Mouse (Mus musculus): ENCODE results near the gene Cdk6. TPM values are rescaled to one million over a fixed set of nuclear protein-coding genes. Genes with fewer than 3 reads are reported as not detected.
"Not testable (repeated sequence)": the region's sequence is repeated elsewhere in the genome, so short reads cannot be mapped to it uniquely, and the experiment has no call there.

Gene Cdk6
- polyA plus RNA-seq, 1 experiment from 2014 or later, result 11.8 TPM

DNA sequence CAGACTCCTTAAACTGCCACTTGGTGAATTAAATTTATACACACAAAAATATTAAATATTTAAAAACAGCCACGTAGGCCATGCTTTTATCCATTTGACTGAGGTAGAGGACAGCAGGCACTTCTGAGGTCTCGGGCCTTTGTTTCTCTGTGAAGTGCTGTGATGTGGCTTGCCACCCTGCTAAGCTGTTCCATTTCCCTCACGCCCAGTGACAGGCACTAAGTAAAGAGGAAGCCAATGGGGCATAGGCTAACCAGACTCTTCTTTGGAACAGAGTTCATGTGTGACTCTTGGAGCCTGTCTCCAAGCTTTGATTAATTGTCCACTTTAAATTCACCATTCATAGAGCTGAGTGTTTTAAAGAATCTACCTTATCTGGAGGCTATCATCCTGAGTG, 79.5 kb downstream of the Cdk6 start:
- Histone ChIP-seq H3K27me3 (ENCODE audit: control insufficient read depth, insufficient read depth, low read length) (no peaks in the 10 kb centered on the region), H3K4me3 (replicated peaks; ENCODE audit: low read length) (no peak overlapping the region), H3K4me2 (replicated peaks) (no peak overlapping the region), H3K36me3 (replicated peaks; ENCODE audit: control insufficient read depth, insufficient read depth) (no peaks in the 10 kb centered on the region), H3K9ac (no peak overlapping the region), H3K4me1 (replicated peaks; ENCODE audit: control insufficient read depth, insufficient read depth, low read length) (no peaks in the 10 kb centered on the region), H3K9me3 (ENCODE audit: control insufficient read depth, low read length) (no peaks in the 10 kb centered on the region), H3K27ac (no peak overlapping the region)
- 86% methylated on average over 3 of the region's 3 CpGs for WGBS
- ATAC-seq (ENCODE audit: low FRiP score) (no peak), DNase-seq (ENCODE audit: low spot score) (no peak)

- not testable (repeated sequence) for H3K4me1 ChIP-seq (replicated peaks; ENCODE audit: control insufficient read depth, insufficient read depth, low read length)
Measured at GRCm38 (mm10) chr5:3433131-3433700, 91.9 kb downstream of the Cdk6 start.

GRCm38 (mm10) chr5:3434105-3434504, 92.8 kb downstream of the Cdk6 start:
- H3K9me3 ChIP-seq (ENCODE audit: control insufficient read depth, low read length); DNase-seq (ENCODE audit: low spot score); ATAC-seq (ENCODE audit: low FRiP score); H3K4me1 ChIP-seq (replicated peaks; ENCODE audit: control insufficient read depth, insufficient read depth, low read length); H3K36me3 ChIP-seq (replicated peaks; ENCODE audit: control insufficient read depth, insufficient read depth); H3K27me3 ChIP-seq (ENCODE audit: control insufficient read depth, insufficient read depth, low read length); H3K4me2 ChIP-seq (replicated peaks); H3K4me3 ChIP-seq (replicated peaks; ENCODE audit: low read length); H3K9ac ChIP-seq; H3K27ac ChIP-seq: not testable (repeated sequence)
- 94% methylated on average over 5 of the region's 5 CpGs for WGBS

More at GRCm38 (mm10) chr5:3433131-3433700, 91.9 kb downstream of the Cdk6 start:
- not testable (repeated sequence) for H3K4me2 ChIP-seq (replicated peaks); H3K36me3 ChIP-seq (replicated peaks; ENCODE audit: control insufficient read depth, insufficient read depth); ATAC-seq (ENCODE audit: low FRiP score); H3K4me3 ChIP-seq (replicated peaks; ENCODE audit: low read length); H3K9me3 ChIP-seq (ENCODE audit: control insufficient read depth, low read length); H3K27ac ChIP-seq; DNase-seq (ENCODE audit: low spot score); H3K9ac ChIP-seq; H3K27me3 ChIP-seq (ENCODE audit: control insufficient read depth, insufficient read depth, low read length)
- 67% methylated on average over 19 of the region's 20 CpGs for WGBS

DNA sequence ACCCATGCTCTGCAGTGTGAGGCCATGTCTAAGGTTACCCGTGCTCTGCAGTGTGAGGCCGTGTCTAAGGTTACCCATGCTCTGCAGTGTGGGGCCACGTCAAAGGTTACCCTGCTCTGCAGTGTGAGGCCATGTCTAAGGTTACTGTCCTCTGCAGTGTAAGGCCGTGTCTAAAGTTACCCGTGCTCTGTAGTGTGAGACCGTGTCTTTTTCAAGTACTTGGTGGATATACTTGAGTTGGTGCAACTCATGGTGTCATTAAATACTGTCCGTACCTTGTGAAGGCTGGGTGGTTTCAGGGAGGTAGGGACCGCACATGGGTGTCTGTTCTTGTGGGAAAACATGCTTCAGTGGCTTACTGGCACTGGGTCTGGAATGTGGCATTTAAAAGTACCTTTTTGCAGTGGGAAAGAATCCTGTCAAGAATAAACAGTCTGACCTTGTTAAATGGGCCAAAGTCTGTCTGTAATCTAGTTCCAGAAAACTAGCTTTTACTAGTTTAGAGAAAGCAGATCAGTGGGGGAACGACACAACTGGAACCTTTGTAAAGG, 97.2 kb downstream of the Cdk6 start:
- H3K36me3 ChIP-seq (replicated peaks; ENCODE audit: control insufficient read depth, insufficient read depth); ATAC-seq (ENCODE audit: low FRiP score); H3K4me2 ChIP-seq (replicated peaks); H3K4me1 ChIP-seq (replicated peaks; ENCODE audit: control insufficient read depth, insufficient read depth, low read length); H3K9me3 ChIP-seq (ENCODE audit: control insufficient read depth, low read length); H3K9ac ChIP-seq; H3K27ac ChIP-seq; H3K27me3 ChIP-seq (ENCODE audit: control insufficient read depth, insufficient read depth, low read length); DNase-seq (ENCODE audit: low spot score); H3K4me3 ChIP-seq (replicated peaks; ENCODE audit: low read length): not testable (repeated sequence)
- 92% methylated on average over 9 of the region's 9 CpGs for WGBS

GRCm38 (mm10) chr5:3439386-3439785, 98.1 kb downstream of the Cdk6 start:
- H3K27me3 ChIP-seq (ENCODE audit: control insufficient read depth, insufficient read depth, low read length); H3K27ac ChIP-seq; H3K4me3 ChIP-seq (replicated peaks; ENCODE audit: low read length); H3K4me1 ChIP-seq (replicated peaks; ENCODE audit: control insufficient read depth, insufficient read depth, low read length); H3K9ac ChIP-seq; H3K36me3 ChIP-seq (replicated peaks; ENCODE audit: control insufficient read depth, insufficient read depth); DNase-seq (ENCODE audit: low spot score); ATAC-seq (ENCODE audit: low FRiP score); H3K9me3 ChIP-seq (ENCODE audit: control insufficient read depth, low read length); H3K4me2 ChIP-seq (replicated peaks): not testable (repeated sequence)
- 93% methylated on average over 6 of the region's 6 CpGs for WGBS

GRCm38 (mm10) chr5:3442524-3442923, 101.2 kb downstream of the Cdk6 start:
- H3K9me3 ChIP-seq (ENCODE audit: control insufficient read depth, low read length); DNase-seq (ENCODE audit: low spot score); H3K27me3 ChIP-seq (ENCODE audit: control insufficient read depth, insufficient read depth, low read length); H3K9ac ChIP-seq; H3K4me1 ChIP-seq (replicated peaks; ENCODE audit: control insufficient read depth, insufficient read depth, low read length); H3K4me3 ChIP-seq (replicated peaks; ENCODE audit: low read length); H3K27ac ChIP-seq; H3K36me3 ChIP-seq (replicated peaks; ENCODE audit: control insufficient read depth, insufficient read depth); H3K4me2 ChIP-seq (replicated peaks); ATAC-seq (ENCODE audit: low FRiP score): not testable (repeated sequence)
- WGBS, result 93% methylated on average over 3 of the region's 3 CpGs

DNA sequence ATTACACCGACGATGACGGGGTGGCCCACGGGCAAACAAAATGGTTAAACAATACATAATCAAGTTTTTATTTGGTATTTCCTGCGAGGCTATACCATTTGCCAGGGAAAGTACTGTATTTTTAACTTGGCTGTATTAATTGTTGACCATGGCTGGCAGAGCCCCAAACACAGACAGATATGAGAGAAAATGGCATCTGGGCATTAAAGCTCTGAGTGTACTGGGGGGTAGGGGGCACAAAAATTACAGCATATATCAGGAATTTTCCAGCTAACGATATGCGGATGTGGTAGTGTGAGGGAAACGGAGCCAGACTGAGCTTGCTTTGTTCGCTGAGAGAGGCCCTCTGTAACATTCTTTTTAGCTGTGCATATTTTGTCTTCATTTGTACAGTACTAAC, 109.9 kb downstream of the Cdk6 start:
- 35% methylated on average over 9 of the region's 9 CpGs for WGBS
- not testable (repeated sequence) for H3K27ac ChIP-seq; H3K27me3 ChIP-seq (ENCODE audit: control insufficient read depth, insufficient read depth, low read length); H3K4me3 ChIP-seq (replicated peaks; ENCODE audit: low read length); H3K36me3 ChIP-seq (replicated peaks; ENCODE audit: control insufficient read depth, insufficient read depth); ATAC-seq (ENCODE audit: low FRiP score); H3K9ac ChIP-seq; H3K4me2 ChIP-seq (replicated peaks); H3K4me1 ChIP-seq (replicated peaks; ENCODE audit: control insufficient read depth, insufficient read depth, low read length); H3K9me3 ChIP-seq (ENCODE audit: control insufficient read depth, low read length); DNase-seq (ENCODE audit: low spot score)

- DNase-seq (ENCODE audit: low spot score), result peak; percentile 23
- H3K9ac ChIP-seq; H3K27me3 ChIP-seq (ENCODE audit: control insufficient read depth, insufficient read depth, low read length); H3K4me2 ChIP-seq (replicated peaks); H3K9me3 ChIP-seq (ENCODE audit: control insufficient read depth, low read length); H3K4me1 ChIP-seq (replicated peaks; ENCODE audit: control insufficient read depth, insufficient read depth, low read length); H3K36me3 ChIP-seq (replicated peaks; ENCODE audit: control insufficient read depth, insufficient read depth); H3K4me3 ChIP-seq (replicated peaks; ENCODE audit: low read length); ATAC-seq (ENCODE audit: low FRiP score); H3K27ac ChIP-seq: not testable (repeated sequence)
- WGBS, result 3% methylated on average over 6 of the region's 6 CpGs
Measured at GRCm38 (mm10) chr5:3453946-3454345, 112.7 kb downstream of the Cdk6 start.

GRCm38 (mm10) chr5:3460907-3461306, 119.6 kb downstream of the Cdk6 start:
- Histone ChIP-seq H3K4me2 (replicated peaks) (no peak overlapping the region), H3K9ac (no peak overlapping the region), H3K36me3 (replicated peaks; ENCODE audit: control insufficient read depth, insufficient read depth) (no peaks in the 10 kb centered on the region), H3K27ac (no peak overlapping the region), H3K9me3 (ENCODE audit: control insufficient read depth, low read length) (no peaks in the 10 kb centered on the region), H3K4me3 (replicated peaks; ENCODE audit: low read length) (no peak overlapping the region), H3K4me1 (replicated peaks; ENCODE audit: control insufficient read depth, insufficient read depth, low read length) (no peaks in the 10 kb centered on the region), H3K27me3 (ENCODE audit: control insufficient read depth, insufficient read depth, low read length) (no peaks in the 10 kb centered on the region)
- WGBS, result 86% methylated on average over 9 of the region's 9 CpGs
- DNase-seq (ENCODE audit: low spot score) (no peak), ATAC-seq (ENCODE audit: low FRiP score) (no peak)

GRCm38 (mm10) chr5:3461401-3461800, 120.1 kb downstream of the Cdk6 start:
- Histone ChIP-seq H3K9me3 (ENCODE audit: control insufficient read depth, low read length) (no peaks in the 10 kb centered on the region), H3K4me1 (replicated peaks; ENCODE audit: control insufficient read depth, insufficient read depth, low read length) (no peaks in the 10 kb centered on the region), H3K27me3 (ENCODE audit: control insufficient read depth, insufficient read depth, low read length) (no peaks in the 10 kb centered on the region), H3K4me2 (replicated peaks) (no peak overlapping the region), H3K36me3 (replicated peaks; ENCODE audit: control insufficient read depth, insufficient read depth) (no peaks in the 10 kb centered on the region), H3K27ac (no peak overlapping the region), H3K4me3 (replicated peaks; ENCODE audit: low read length) (no peak overlapping the region), H3K9ac (no peak overlapping the region)
- 97% methylated on average over 7 of the region's 7 CpGs for WGBS
- DNase-seq (ENCODE audit: low spot score) (no peak), ATAC-seq (ENCODE audit: low FRiP score) (no peak)
